Mouse (Mus musculus) urinary bladder, postnatal 0 days (tissue): ENCODE measurements around the gene Calcoco2. TPM values are rescaled to one million over a fixed set of nuclear protein-coding genes. Genes with fewer than 3 reads are reported as not detected.

ENCODE experiments used
- polyA plus RNA-seq: library from polyadenylated mRNA; unstranded; fragments of >200 nt; fragmentation: Nextera tagmentation; extraction: Ambion mirVana; gene quantifications from 2 replicates; pipeline ENCODE4 v1.2.1, GENCODE M21; 2015

The Calcoco2 gene
- polyA plus RNA-seq: 0.10 TPM in 2 replicates

DNA sequence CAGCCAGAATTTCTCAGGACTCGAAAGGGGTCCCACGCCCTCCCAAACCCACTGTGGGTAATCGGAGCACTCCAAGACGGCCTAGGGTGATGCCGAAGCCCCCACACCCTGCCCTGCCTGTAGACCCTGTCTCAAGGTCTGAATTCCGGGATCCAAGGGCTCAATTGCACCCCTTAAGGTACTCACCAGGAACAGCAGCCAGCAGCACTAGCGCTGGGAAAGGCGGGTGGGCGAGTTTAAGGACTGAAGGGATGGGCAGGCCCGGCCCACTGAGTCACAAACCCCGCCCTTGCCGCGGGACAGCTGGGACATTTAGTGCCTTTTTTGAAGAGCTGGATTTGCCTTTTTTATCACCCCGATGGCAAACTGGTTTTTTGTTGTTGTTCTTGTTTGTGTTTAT is at the start of gene Calcoco2:
Gene Calcoco2 (minus strand): TSS at position 214 of the 400 bp plus-strand sequence.

GRCm38 (mm10) chr11:96133239-96133865 is 21.6 kb upstream of the Calcoco2 start, which contains the start of gene Ttll6:
Gene Ttll6, plus strand, starts transcription at chr11:96133786.

DNA sequence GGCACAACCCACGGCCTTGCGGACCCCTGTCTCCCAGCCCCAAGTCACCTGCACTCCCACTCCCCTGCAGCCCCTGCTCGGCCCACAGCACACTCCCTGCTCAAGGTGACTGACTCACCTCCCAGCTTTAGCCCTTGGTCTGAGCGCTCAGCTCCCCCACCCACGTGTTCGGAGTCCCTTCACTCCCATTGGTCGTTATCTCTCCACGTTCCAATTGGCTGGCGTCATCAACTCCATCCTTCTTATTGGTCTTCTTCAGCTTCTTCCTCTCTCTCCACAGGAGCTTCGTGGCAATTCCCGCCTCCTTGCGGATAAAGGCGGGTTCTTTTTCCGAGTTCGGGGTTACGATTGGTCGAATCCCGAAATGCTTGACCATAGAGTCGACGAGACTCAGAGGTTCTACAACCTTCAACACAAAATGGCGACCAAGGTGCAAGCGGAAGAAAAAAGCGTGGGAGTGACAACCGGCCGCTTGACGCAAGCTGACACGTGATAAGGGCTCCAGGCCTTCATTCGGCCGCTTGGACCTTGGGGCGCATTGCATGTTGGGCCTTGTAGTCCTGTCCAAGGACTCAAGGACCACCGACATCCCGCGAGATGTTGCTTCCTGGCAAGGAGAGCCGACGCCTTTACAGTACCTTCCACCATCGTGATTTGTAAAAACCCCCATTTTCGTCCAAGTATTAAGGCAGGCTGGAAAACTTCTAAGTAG is 36.1 kb downstream of the Calcoco2 start, which contains the start of gene Atp5g1:
Gene Atp5g1 (minus strand): TSS at position 162 of the 712 bp plus-strand sequence.

GRCm38 (mm10) chr11:96065215-96065911 is 46.4 kb downstream of the Calcoco2 start, which contains the start of gene Ube2z:
Gene Ube2z, minus strand, starts transcription at chr11:96065388.

Other genes starting within 250 kb of the Calcoco2 start
- 1.1 and 1.2 TPM in 2 replicates for gene B4galnt2, start 197.1 kb downstream of the Calcoco2 start, polyA plus RNA-seq
- gene Igf2bp1, start 106.0 kb downstream of the Calcoco2 start, polyA plus RNA-seq: 4.6 and 7.7 TPM in 2 replicates
- 0.45 and 0.67 TPM in 2 replicates for gene Gip, start 87.4 kb downstream of the Calcoco2 start, polyA plus RNA-seq
- gene Snf8, start 77.1 kb downstream of the Calcoco2 start, polyA plus RNA-seq: 63.7 and 68.9 TPM in 2 replicates
- gene Ube2z, start 46.6 kb downstream of the Calcoco2 start, polyA plus RNA-seq: 29.5 and 31.3 TPM in 2 replicates
- 575 and 602 TPM in 2 replicates for gene Atp5g1, start 36.3 kb downstream of the Calcoco2 start, polyA plus RNA-seq
- gene Ttll6, start 21.8 kb upstream of the Calcoco2 start, polyA plus RNA-seq: not detected in 2 replicates
- gene Hoxb13, start 82.4 kb upstream of the Calcoco2 start, polyA plus RNA-seq: 1.8 and 1.9 TPM in 2 replicates
- gene Hoxb9, start 159.5 kb upstream of the Calcoco2 start, polyA plus RNA-seq: 0.56 and 0.63 TPM in 2 replicates
- gene Hoxb8, start 169.9 kb upstream of the Calcoco2 start, polyA plus RNA-seq: 0.21 and 0.26 TPM in 2 replicates
- gene Hoxb7, start 174.7 kb upstream of the Calcoco2 start, polyA plus RNA-seq: 3.5 and 5.4 TPM in 2 replicates
- gene Hoxb6, start 180.5 kb upstream of the Calcoco2 start, polyA plus RNA-seq: 1.2 and 1.3 TPM in 2 replicates
- gene Hoxb5, start 191.4 kb upstream of the Calcoco2 start, polyA plus RNA-seq: 0.96 and 0.98 TPM in 2 replicates
- gene Hoxb4, start 206.3 kb upstream of the Calcoco2 start, polyA plus RNA-seq: 0.39 and 0.48 TPM in 2 replicates
- gene Hoxb3, start 211.4 kb upstream of the Calcoco2 start, polyA plus RNA-seq: 0.27 and 0.29 TPM in 2 replicates
- gene Hoxb2, start 238.6 kb upstream of the Calcoco2 start, polyA plus RNA-seq: 3.0 and 3.6 TPM in 2 replicates